Mouse (Mus musculus) testis, postnatal 10 days (tissue): Measurements from ENCODE around the gene Txndc9.

Experiments
- DNase-seq: peaks from one replicate; pipeline ENCODE4 v3.0.0; 2021; ENCODE audit warnings: low spot score

The Txndc9 gene

DNA sequence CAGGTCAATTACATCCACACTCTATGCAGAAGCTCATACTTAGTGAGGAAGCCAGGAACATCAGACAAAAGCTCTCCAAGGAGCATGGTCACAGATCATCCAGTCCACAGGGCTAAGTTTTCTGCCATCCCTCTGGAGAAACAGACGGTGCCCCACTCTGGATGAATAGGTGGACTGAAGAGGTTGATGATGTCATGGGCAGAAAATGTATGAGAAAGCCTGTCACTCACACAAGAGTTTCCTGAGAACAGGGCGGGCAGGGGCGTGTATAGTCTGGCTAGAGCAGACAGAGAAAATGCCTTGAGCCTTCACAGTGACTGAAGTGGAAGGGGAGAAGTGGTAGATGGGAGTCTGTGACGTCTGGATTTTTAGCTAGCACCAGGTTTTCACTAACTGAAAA, 26.2 kb downstream of the Txndc9 start:
- DNase-seq = no peak

DNA sequence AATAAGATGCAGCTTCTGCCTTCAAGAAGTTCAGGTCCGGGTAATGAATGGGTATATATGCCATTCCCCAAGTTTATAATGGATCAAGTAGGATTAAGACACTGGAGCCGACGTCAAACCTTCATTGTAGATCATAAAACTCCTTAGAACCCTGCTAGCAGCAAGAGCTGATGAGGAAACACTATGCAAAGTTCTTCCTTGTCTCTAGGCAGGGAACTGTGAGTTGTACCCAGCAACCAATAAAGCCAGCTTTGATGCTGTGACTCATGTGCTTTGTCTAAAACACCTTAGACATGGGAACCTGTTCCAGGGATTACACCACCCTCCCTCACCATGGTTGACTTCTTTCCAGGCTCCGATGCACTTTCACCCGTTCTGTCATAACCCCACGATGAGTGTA, 28.9 kb downstream of the Txndc9 start:
- no peak for DNase-seq

DNA sequence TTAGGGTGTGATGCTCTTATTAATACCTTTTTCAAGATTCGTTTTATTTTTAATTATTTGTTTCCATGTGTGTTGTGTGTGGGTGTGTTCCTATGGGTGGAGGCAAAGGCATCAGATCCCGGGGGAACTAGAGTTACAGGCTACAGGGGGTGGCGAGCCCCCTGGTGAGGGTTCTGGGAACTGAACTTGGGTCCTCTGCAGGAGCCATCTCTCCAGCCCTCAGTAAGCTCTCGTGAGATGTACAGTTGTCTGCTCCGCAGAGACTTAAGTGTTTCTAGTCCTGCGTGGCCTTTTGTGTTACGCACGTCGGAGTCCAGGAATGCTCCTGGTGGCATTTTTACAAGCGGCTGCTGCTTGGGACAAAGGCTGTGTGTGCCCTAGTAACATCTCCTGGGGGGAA, 32.1 kb downstream of the Txndc9 start:
- no peak for DNase-seq

DNA sequence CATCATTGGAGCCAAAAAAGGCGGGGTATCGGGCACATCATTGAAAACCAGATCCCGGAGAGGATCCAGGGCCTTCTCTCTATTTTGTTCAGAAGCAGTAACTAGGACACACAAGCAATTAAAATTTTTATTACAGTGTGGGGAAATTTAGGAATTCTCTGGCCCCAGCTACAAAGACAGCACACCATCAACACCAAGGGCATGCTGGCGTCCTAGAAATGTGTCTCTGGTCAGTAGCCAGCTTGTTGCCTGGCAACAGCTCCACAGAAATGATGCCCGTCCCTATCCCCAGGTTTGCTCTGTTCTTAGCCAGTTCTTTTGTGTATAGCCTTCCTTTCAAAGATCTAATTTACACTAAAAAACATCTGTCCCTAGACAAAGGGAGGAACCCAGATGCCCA, 38.2 kb downstream of the Txndc9 start:
- no peak for DNase-seq

DNA sequence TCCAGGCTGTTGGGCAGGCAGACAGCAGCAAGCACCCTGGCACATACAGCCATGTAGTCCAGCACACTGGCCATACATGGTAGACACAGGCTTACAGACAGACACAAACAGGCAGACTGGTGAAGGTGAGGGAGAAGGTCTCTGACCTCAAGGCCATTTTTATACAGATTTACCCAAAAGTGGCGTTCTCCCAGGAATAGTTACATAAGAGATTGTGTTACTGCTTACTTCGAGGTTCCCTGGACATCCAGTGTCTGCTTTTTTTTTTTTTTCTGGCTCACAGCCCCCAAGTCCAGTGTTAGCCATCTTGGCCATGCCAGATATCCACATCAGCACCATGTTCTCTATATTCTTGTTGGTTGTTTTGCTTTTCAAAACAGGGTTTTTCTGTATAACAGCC, 39.2 kb downstream of the Txndc9 start:
- DNase-seq = no peak

DNA sequence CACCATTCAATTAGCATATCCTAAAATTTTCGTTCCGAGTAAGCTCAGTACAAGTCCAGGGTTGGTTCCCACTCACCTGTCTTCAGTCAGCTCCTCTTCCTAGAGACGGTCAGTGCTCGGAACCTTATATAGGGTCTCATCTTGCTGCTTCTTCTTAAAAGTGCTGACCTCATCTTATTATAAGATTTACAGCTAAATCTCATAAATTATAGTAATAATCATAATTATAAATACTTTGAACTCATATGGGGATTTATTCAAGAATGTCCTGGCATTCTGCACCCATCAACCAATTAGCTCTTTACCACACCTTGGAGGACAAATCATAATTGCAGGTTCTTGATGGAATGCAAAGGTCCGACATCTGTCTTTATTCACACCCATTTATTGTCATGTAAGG, 40.0 kb downstream of the Txndc9 start, which contains the start of gene Lyg1:
Gene Lyg1 (minus strand): TSS at position 101 of the 400 bp plus-strand sequence.
- no peak for DNase-seq

DNA sequence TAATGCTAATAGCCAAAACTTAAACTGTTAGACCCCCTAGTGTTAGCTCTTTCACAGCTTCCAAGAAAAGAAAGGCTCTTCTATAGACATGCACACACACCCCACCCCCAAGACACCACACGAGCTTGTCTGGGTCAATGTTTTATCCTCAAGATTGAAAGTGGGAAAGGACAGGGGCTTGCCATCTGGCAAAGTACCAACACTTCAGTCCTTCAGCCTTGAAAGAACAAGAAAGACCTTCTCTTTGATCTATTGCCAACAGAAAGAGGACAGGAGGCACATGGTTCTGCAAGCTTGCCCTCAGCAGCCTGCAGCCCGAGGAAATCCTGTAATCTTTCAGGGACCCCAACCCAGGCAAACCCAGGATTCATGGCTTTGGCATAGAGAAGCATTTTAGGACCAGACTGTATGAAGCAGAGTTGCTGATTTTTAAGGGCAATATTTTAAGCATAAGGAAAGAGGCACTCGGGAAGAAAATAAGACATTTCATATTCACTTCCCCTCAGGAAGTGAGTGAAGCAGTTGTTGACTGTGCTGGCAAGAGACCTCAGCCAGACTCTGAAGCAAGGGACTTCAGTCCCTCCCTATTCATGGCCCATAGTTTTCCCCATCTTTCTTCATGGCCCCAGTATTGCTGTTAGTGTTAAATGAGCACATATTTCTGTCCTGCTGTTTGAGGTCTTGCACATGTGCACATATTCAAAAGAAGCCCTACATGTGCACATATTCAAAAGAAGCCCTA, 40.8 kb downstream of the Txndc9 start:
- no peak for DNase-seq

DNA sequence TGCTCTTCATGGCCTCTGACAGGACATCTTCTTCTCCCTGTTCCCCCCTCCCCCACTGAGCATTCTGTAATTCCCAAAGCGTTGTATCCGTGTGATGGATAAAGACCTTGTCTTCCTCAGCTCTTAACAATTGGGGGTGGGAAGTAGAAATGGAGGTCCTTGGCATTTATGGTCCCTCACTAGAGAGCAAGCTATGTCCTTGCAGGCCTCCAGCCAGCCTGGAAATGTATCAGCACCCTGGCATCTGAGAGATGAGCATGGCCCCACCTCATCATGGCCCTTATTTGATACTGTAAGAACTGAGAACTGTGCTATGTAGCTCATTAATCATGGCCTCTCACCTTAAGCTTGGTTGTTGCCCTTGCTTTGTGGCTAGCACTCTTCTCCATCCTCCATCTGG, 42.4 kb downstream of the Txndc9 start:
- DNase-seq = no peak

DNA sequence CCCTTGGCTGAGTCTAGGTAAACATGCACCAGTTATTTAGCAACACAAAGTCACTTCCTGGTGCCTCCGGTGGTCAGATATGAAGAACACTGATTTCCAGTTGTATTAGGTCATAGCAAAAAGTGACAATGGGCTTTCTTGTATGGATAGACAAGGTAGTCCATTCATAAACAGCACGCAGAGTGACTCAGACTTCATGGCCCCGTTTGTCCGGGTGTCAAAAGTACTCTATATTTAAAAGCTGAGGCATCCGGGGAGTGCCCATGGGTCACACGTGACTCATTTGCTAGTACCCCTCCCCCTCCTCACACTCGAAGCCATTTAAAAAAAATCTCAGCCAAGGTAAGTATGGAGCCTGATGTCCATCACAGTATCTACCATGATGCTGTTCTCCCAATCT, 42.9 kb downstream of the Txndc9 start:
- no peak for DNase-seq

DNA sequence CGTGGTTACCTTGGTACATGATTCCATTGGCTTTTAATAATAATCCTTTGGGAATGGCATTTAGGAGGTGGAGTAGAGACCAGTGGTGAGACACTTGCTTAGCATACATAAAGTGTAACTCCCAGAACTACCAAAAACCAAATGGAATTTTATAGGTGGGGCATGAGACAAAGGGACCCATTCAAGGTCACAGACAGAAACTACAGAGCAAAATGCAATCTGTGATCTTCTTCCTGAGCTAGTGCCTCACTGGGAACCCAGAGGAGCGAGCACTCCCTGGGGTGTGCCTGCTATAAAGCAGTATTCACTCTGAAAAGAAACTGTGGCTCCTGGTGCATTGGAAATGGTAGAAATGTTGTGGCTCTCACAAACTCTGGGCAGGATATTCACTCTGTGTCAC, 48.8 kb downstream of the Txndc9 start:
- DNase-seq = no peak
